Mouse (Mus musculus): ENCODE measurements at regions not wholly inside any gene's neighbourhood (a gene's known extent, or its start where the extent isn't known, plus 50 kb on each side); places are given as distances from the start of the nearest gene placed in this dataset.

DNA sequence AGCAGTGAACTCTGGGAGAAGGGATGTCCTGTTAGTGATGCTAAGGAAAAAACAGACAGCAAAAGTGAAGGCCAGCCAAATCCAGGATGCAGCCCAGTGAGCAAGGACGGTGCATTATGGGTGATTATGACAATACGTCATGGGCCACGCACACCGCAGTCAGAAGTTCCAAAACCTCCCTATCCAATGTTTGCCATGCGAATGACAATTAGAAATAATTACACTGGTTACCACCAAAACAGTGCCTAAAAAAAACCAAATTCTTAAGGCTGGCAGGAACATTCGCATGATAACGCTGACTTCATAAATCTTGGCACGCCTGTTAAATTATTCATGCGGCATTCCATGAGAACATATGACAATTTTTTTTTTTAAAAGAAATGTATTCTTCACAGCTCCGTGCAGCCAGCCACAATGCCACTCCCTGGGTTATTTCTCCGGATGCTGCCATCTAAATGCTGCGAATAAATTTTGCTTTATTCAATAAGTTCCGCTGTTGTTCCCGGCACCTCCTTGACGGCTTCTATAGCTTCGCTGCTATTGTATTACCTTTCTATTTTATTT, 421.8 kb upstream of the Adamts16 start:
- Histone ChIP-seq H3K9ac (no peak overlapping the region), H3K36me3 (no peaks in the 10 kb centered on the region), H3K27me3 (no peaks in the 10 kb centered on the region), H3K4me2 (no peak overlapping the region), H3K27ac (no peak overlapping the region), H3K4me3 (no peak overlapping the region), H3K9me3 (replicated peaks) (no peaks in the 10 kb centered on the region), H3K4me1 (replicated peaks) (no peaks in the 10 kb centered on the region)
- ATAC-seq (replicated peaks; ENCODE audit: insufficient number of reproducible peaks, insufficient read depth, low FRiP score, low read depth) = no peak
- WGBS = 90% methylated on average over 16 of the region's 16 CpGs

GRCm38 (mm10) chr13:71262575-71263295, 421.1 kb upstream of the Adamts16 start:
- no peak overlapping the region for H3K4me2 ChIP-seq
- H3K27ac ChIP-seq = no peak overlapping the region
- ATAC-seq (replicated peaks; ENCODE audit: insufficient number of reproducible peaks, insufficient read depth, low FRiP score, low read depth) = no peak
- no peak overlapping the region for H3K9ac ChIP-seq
- no peaks in the 10 kb centered on the region for H3K36me3 ChIP-seq
- no peaks in the 10 kb centered on the region for H3K9me3 ChIP-seq (replicated peaks)
- WGBS = 84% methylated on average over 10 of the region's 10 CpGs
- no peaks in the 10 kb centered on the region for H3K4me1 ChIP-seq (replicated peaks)
- H3K4me3 ChIP-seq = no peak overlapping the region
- no peaks in the 10 kb centered on the region for H3K27me3 ChIP-seq

- Histone ChIP-seq H3K4me1 (replicated peaks) (no peaks in the 10 kb centered on the region), H3K27ac (no peak overlapping the region), H3K4me2 (no peak overlapping the region), H3K36me3 (no peaks in the 10 kb centered on the region), H3K9ac (no peak overlapping the region), H3K27me3 (no peaks in the 10 kb centered on the region), H3K9me3 (replicated peaks) (no peaks in the 10 kb centered on the region), H3K4me3 (no peak overlapping the region)
- 85% methylated on average over 2 of the region's 2 CpGs for WGBS
- ATAC-seq (replicated peaks; ENCODE audit: insufficient number of reproducible peaks, insufficient read depth, low FRiP score, low read depth) = no peak
Observed at GRCm38 (mm10) chr13:71254016-71254415, 412.4 kb upstream of the Adamts16 start.

DNA sequence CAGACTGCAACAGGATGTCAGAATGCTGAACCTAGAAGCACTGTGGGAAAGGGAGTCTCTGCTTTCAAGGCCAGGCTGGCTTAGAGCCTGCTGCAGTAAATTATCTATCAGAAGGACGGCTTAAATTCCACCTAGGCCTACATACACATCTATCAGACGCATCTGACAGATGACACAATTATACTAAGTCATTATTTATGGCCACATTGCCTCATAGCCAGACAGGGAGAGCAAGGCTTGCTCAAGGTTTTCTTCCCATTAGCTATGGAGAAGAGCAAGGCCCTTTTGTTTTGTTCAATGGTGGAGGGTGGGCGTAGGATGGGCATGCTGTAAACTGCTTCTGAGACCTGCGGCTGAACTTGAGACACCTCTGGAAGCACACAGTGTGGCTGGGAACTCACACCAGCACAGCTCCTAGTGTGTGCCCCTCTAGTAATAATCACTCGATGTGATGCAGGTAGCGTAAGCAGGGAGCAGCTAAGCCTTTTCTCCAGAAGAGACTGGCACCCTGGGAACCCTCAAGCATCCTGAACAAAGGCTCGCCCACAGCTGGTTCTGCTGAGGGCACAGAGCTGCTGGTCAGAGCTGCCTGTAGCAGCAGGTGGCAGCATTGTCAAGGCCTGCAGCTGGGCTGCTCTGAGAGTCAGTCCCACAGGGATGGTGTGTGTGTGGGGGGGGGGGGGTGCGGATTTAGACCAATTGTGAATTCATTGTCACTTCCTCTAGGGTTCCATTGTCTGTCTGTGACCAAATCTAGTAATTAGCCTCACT, 406.8 kb upstream of the Adamts16 start:
- H3K4me3 ChIP-seq = no peak overlapping the region

DNA sequence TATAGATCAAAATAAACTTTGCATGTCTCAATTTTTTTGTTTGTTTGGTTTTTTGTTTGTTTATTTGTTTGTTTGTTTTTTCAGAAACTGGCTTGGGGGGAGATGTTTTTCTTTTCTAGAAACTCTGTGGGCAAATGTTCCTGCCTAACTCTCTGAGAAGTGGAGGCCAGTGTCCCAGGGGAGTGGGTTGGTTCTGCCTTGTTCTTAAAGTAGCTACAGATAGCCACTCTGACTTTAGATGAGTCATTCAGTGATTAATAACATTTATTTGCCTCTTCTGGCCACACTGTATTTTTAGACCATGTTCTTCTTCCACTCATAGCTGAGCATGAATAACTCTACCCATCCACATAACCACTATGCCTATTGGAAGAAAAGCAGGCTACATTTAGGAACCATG, 405.6 kb upstream of the Adamts16 start:
- H3K9me3 ChIP-seq (replicated peaks) = no peaks in the 10 kb centered on the region
- H3K9ac ChIP-seq = no peak overlapping the region
- ATAC-seq (replicated peaks; ENCODE audit: insufficient number of reproducible peaks, insufficient read depth, low FRiP score, low read depth) = no peak

More for the DNA sequence above, 406.8 kb upstream of the Adamts16 start:
- Histone ChIP-seq H3K9me3 (replicated peaks) (no peaks in the 10 kb centered on the region), H3K4me1 (replicated peaks) (no peaks in the 10 kb centered on the region), H3K9ac (no peak overlapping the region), H3K4me2 (no peak overlapping the region), H3K27me3 (no peaks in the 10 kb centered on the region), H3K27ac (no peak overlapping the region), H3K36me3 (no peaks in the 10 kb centered on the region)
- WGBS = 51% methylated on average over 8 of the region's 8 CpGs
- ATAC-seq (replicated peaks; ENCODE audit: insufficient number of reproducible peaks, insufficient read depth, low FRiP score, low read depth) = no peak

DNA sequence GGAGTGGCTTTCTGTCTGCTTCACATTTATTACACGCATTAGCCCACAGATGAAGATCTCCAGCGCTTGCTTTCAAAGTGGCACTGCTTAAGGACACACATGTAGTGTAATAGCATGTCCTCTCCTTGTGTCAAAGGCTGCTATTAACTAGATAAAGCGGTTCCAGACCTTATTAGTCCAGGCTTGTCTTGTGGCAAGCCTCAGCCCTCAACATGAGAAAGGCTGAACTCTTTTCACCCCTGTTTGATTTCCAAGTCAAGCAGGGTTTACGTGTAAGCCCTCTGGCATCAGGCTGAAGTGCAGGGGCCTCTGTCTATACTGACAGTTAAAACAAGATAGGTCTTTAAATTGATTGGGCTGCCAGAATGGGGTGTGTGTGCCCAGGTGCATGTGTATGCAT, 403.7 kb upstream of the Adamts16 start:
- Histone ChIP-seq H3K4me2 (no peak overlapping the region), H3K4me3 (no peak overlapping the region), H3K27me3 (no peaks in the 10 kb centered on the region), H3K27ac (no peak overlapping the region), H3K9ac (no peak overlapping the region), H3K9me3 (replicated peaks) (no peaks in the 10 kb centered on the region), H3K4me1 (replicated peaks) (no peaks in the 10 kb centered on the region), H3K36me3 (no peaks in the 10 kb centered on the region)
- ATAC-seq (replicated peaks; ENCODE audit: insufficient number of reproducible peaks, insufficient read depth, low FRiP score, low read depth) = no peak
- WGBS = 74% methylated on average over 4 of the region's 4 CpGs

More for the DNA sequence above, 405.6 kb upstream of the Adamts16 start:
- no peak overlapping the region for H3K27ac ChIP-seq
- H3K4me2 ChIP-seq = no peak overlapping the region
- H3K36me3 ChIP-seq = no peaks in the 10 kb centered on the region
- H3K27me3 ChIP-seq = no peaks in the 10 kb centered on the region
- no peaks in the 10 kb centered on the region for H3K4me1 ChIP-seq (replicated peaks)
- H3K4me3 ChIP-seq = no peak overlapping the region

- WGBS = 63% methylated on average over 4 of the region's 4 CpGs
- no peak overlapping the region for H3K4me2 ChIP-seq
- H3K9ac ChIP-seq = no peak overlapping the region
- H3K4me3 ChIP-seq = no peak overlapping the region
- H3K27me3 ChIP-seq = no peaks in the 10 kb centered on the region
- no peaks in the 10 kb centered on the region for H3K9me3 ChIP-seq (replicated peaks)
- no peak overlapping the region for H3K27ac ChIP-seq
- no peaks in the 10 kb centered on the region for H3K4me1 ChIP-seq (replicated peaks)
- ATAC-seq (replicated peaks; ENCODE audit: insufficient number of reproducible peaks, insufficient read depth, low FRiP score, low read depth) = no peak
- H3K36me3 ChIP-seq = no peaks in the 10 kb centered on the region
Observed at GRCm38 (mm10) chr13:71239782-71240181, 398.2 kb upstream of the Adamts16 start.

GRCm38 (mm10) chr13:71235338-71235737, 393.7 kb upstream of the Adamts16 start:
- H3K36me3 ChIP-seq = no peaks in the 10 kb centered on the region
- H3K4me3 ChIP-seq = no peak overlapping the region
- ATAC-seq (replicated peaks; ENCODE audit: insufficient number of reproducible peaks, insufficient read depth, low FRiP score, low read depth) = no peak
- no peak overlapping the region for H3K27ac ChIP-seq
- WGBS = 82% methylated on average over 4 of the region's 4 CpGs
- no peaks in the 10 kb centered on the region for H3K9me3 ChIP-seq (replicated peaks)
- H3K4me2 ChIP-seq = no peak overlapping the region
- H3K4me1 ChIP-seq (replicated peaks) = no peaks in the 10 kb centered on the region
- no peaks in the 10 kb centered on the region for H3K27me3 ChIP-seq
- H3K9ac ChIP-seq = no peak overlapping the region

DNA sequence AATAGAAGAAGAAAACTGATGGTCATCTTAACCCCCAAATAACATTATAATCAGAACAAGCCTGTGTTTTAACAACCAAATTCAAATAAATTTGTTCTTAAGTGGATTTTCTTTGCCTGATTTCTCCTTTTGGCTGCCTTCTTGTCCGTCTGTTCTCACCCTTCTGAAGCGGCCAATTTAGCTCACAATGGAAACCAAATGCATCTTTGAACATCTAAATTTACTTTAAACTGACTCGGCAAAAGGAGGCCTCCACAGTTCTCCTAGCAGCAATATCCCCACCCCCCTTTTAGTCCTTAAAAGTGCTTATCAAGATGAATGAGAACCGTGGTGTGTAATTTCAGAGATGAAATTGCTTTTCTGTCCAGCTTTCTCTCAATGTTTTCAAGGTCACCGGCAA, 389.6 kb upstream of the Adamts16 start:
- 64% methylated on average over 5 of the region's 5 CpGs for WGBS
- Histone ChIP-seq H3K9me3 (replicated peaks) (no peaks in the 10 kb centered on the region), H3K36me3 (no peaks in the 10 kb centered on the region), H3K4me2 (no peak overlapping the region), H3K4me3 (no peak overlapping the region), H3K4me1 (replicated peaks) (no peaks in the 10 kb centered on the region), H3K9ac (no peak overlapping the region), H3K27ac (no peak overlapping the region), H3K27me3 (no peaks in the 10 kb centered on the region)
- ATAC-seq (replicated peaks; ENCODE audit: insufficient number of reproducible peaks, insufficient read depth, low FRiP score, low read depth) = no peak

DNA sequence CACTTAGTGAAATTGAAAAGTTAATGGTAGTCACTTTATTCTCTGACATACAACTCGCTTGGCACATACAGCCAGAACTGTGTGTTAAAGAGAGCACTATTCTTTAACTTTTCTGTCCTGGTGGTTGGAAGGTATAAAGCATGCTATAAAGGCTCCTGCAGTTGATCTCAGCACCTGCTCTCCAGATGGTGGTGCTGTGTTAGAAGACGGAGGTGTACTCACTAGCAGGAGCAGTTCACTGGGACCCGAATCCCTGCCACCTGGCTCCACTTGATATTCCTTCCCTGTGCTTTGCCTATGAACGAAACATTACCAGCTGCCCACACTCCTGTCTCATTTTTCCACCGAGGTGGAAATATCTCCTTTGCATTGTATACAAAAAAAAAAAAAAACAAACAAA, 373.2 kb upstream of the Adamts16 start:
- Histone ChIP-seq H3K9ac (no peak overlapping the region), H3K27ac (no peak overlapping the region), H3K9me3 (replicated peaks) (no peaks in the 10 kb centered on the region), H3K4me1 (replicated peaks) (no peaks in the 10 kb centered on the region), H3K4me2 (no peak overlapping the region), H3K27me3 (no peaks in the 10 kb centered on the region), H3K36me3 (no peaks in the 10 kb centered on the region), H3K4me3 (no peak overlapping the region)
- WGBS = 60% methylated on average over 5 of the region's 5 CpGs
- ATAC-seq (replicated peaks; ENCODE audit: insufficient number of reproducible peaks, insufficient read depth, low FRiP score, low read depth) = no peak

DNA sequence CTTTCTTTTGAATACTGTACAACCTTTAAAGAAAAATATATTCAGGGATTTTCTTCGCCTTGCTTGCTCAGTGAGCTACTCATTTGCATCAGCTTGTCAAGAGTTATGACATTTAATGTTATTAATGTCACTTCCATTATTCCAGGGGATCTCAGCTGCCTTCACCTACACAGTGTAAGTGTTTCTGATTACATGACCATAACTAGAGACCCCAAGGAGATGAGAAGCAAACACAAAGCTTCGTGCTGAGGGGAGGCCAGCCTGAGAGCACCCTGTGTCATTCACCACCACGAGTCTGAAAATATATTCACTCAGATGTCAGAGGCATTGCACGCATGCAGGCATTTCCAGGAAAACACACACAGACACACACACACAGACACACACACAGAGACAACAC, 369.8 kb upstream of the Adamts16 start:
- Histone ChIP-seq H3K4me3 (no peak overlapping the region), H3K9ac (no peak overlapping the region), H3K27me3 (no peaks in the 10 kb centered on the region), H3K4me2 (no peak overlapping the region), H3K4me1 (replicated peaks) (no peaks in the 10 kb centered on the region), H3K9me3 (replicated peaks) (no peaks in the 10 kb centered on the region), H3K36me3 (no peaks in the 10 kb centered on the region), H3K27ac (no peak overlapping the region)
- WGBS = 72% methylated on average over 4 of the region's 4 CpGs
- ATAC-seq (replicated peaks; ENCODE audit: insufficient number of reproducible peaks, insufficient read depth, low FRiP score, low read depth) = no peak
